ENCODE assay signal across 8 mouse cellular contexts in genomic region chr12:105705799-105706487, GRCm38 (mm10). TPM values are rescaled to one million over a fixed set of nuclear protein-coding genes. Genes with fewer than 3 reads are reported as not detected.
DNase-seq lines count a peak whose midpoint lies in the region; ATAC-seq and TF ChIP-seq lines count a peak whose summit lies in the region.

Gene Ak7 (plus strand): TSS chr12:105705976.

- no peak within 1 kb of the TSS; the same call in 1 of the 2 replicates for H3K4me2 ChIP-seq in CH12.LX (ENCODE audit: insufficient read depth, low read depth, poor library complexity, severe bottlenecking)
- peak within 1 kb of the TSS; percentile 31; the same call in 1 of the 2 replicates for H3K4me2 ChIP-seq in forebrain, embryonic 11.5 days (ENCODE audit: low read depth, low read length, severe bottlenecking)
- peak within 1 kb of the TSS; percentile 41 for H3K4me2 ChIP-seq in stomach, embryonic 16.5 days (ENCODE audit: low read depth, low read length)

- peak; percentile 78 for ATAC-seq in forebrain, embryonic 11.5 days (replicated peaks; ENCODE audit: low FRiP score)
- peak; percentile 93 for ATAC-seq in stomach, embryonic 16.5 days (ENCODE audit: insufficient read depth, low FRiP score)

- TF ChIP-seq POLR2A in CH12.LX (IDR thresholded peaks at IDR 0.05; ENCODE audit: low read depth, low read length): no peak

- peak; percentile 51 for DNase-seq in CH12.LX (ENCODE audit: extremely low read depth)
- DNase-seq in adrenal gland, adult (ENCODE audit: inconsistent age in 2 of 2, low spot score in 1 of 2): peak; percentile 84 to 91
- DNase-seq in forebrain, embryonic 11.5 days (ENCODE audit: low spot score): peak; percentile 87
- peak; percentile 29 to 32 for DNase-seq in heart, postnatal 36 days
- DNase-seq in limb, embryonic 10.5 days (ENCODE audit: low spot score): peak; percentile 89
- peak; percentile 84 for DNase-seq in mesoderm, embryonic 11.5 days (ENCODE audit: low read depth, low spot score)
- no peak for DNase-seq in left cerebral cortex, postnatal 36 days (ENCODE audit: low spot score in 2 of 2)

- intact Hi-C loops in heart, postnatal 36 days (cut with DNase I): no loop called here
- intact Hi-C loops in left cerebral cortex, postnatal 36 days (cut with DNase I): no loop called here

- WGBS in forebrain, embryonic 11.5 days: 9% methylated on average over 22 of the region's 22 CpGs
- WGBS in limb, embryonic 10.5 days: 10% methylated on average over 22 of the region's 22 CpGs
- 11% methylated on average over 22 of the region's 22 CpGs for WGBS in stomach, embryonic 16.5 days

- in situ Hi-C loops in CH12.LX (cut with MboI; ENCODE audit: low pct_ligation_motif_present, low pct_unique_long_range_greater_than_20kb, low sequenced_read_pairs): no loop called here

- H3K79me2 ChIP-seq in CH12.LX (replicated peaks; ENCODE audit: control insufficient read depth, extremely low read depth, insufficient read depth, poor library complexity, severe bottlenecking): no peaks in the 10 kb centered on the region

- TF ChIP-seq EP300 in CH12.LX (IDR thresholded peaks at IDR 0.05; ENCODE audit: low read length): no peak

- H3K9me3 ChIP-seq in CH12.LX (replicated peaks; ENCODE audit: low read length): no peaks in the 10 kb centered on the region
- no peaks in the 10 kb centered on the region for H3K9me3 ChIP-seq in forebrain, embryonic 11.5 days (ENCODE audit: control insufficient read depth, low read length)
- H3K9me3 ChIP-seq in limb, embryonic 10.5 days (replicated peaks): no peaks in the 10 kb centered on the region
- no peaks in the 10 kb centered on the region for H3K9me3 ChIP-seq in stomach, embryonic 16.5 days (replicated peaks; ENCODE audit: control insufficient read depth, low read length)

- no peak for TF ChIP-seq RAD21 in CH12.LX (IDR thresholded peaks at IDR 0.05; ENCODE audit: low read depth, low read length)

- no peak for TF ChIP-seq CTCF in CH12.LX (conservative IDR thresholded peaks at IDR 0.05 in 1 of 2, IDR thresholded peaks at IDR 0.05 in 1 of 2; ENCODE audit: low read depth in 2 of 2, low read length in 2 of 2)

- H3K36me3 ChIP-seq in CH12.LX (replicated peaks in 1 of 2; ENCODE audit: control insufficient read depth in 1 of 2, insufficient read depth in 1 of 2, low read length in 1 of 2): peaks cover under 1 to 10% of the 10 kb centered on the region in 2 experiments
- no peaks in the 10 kb centered on the region; the same call in 1 of the 2 replicates for H3K36me3 ChIP-seq in forebrain, embryonic 11.5 days (ENCODE audit: control insufficient read depth, insufficient read depth, low read length)
- peaks cover 14% of the 10 kb centered on the region for H3K36me3 ChIP-seq in limb, embryonic 10.5 days
- H3K36me3 ChIP-seq in stomach, embryonic 16.5 days (ENCODE audit: control insufficient read depth, insufficient read depth, low read length): no peaks in the 10 kb centered on the region

- no peak within 1 kb of the TSS for H3K4me3 ChIP-seq in CH12.LX (replicated peaks in 1 of 3; ENCODE audit: low read depth in 2 of 3, low read length in 2 of 3, poor library complexity in 1 of 3)
- H3K4me3 ChIP-seq in forebrain, embryonic 11.5 days (ENCODE audit: low read depth, low read length): no peak within 1 kb of the TSS
- peak within 1 kb of the TSS; percentile 27 for H3K4me3 ChIP-seq in limb, embryonic 10.5 days
- no peak within 1 kb of the TSS for H3K4me3 ChIP-seq in stomach, embryonic 16.5 days (replicated peaks; ENCODE audit: low read length)

- no peak within 1 kb of the TSS for H3K9ac ChIP-seq in CH12.LX (ENCODE audit: insufficient read depth, low read depth)
- H3K9ac ChIP-seq in forebrain, embryonic 11.5 days (ENCODE audit: low read length): no peak within 1 kb of the TSS
- no peak within 1 kb of the TSS for H3K9ac ChIP-seq in stomach, embryonic 16.5 days (ENCODE audit: low read length)

- no peak within 1 kb of the TSS for H3K27ac ChIP-seq in CH12.LX (ENCODE audit: insufficient read depth, low read depth)
- no peak within 1 kb of the TSS for H3K27ac ChIP-seq in forebrain, embryonic 11.5 days (ENCODE audit: low read depth, low read length)
- H3K27ac ChIP-seq in limb, embryonic 10.5 days: no peak within 1 kb of the TSS
- no peak within 1 kb of the TSS for H3K27ac ChIP-seq in stomach, embryonic 16.5 days (ENCODE audit: low read length)

- H3K4me1 ChIP-seq in CH12.LX (ENCODE audit: control insufficient read depth in 1 of 2, insufficient read depth in 2 of 2): peaks cover 5% of the 10 kb centered on the region in 2 experiments; a peak in 2 of 4 replicates
- H3K4me1 ChIP-seq in forebrain, embryonic 11.5 days (replicated peaks; ENCODE audit: control insufficient read depth, insufficient read depth, low read length): peaks cover 5% of the 10 kb centered on the region
- H3K4me1 ChIP-seq in limb, embryonic 10.5 days: peaks cover 15% of the 10 kb centered on the region
- H3K4me1 ChIP-seq in stomach, embryonic 16.5 days (ENCODE audit: control insufficient read depth, insufficient read depth, low read length): peaks cover 8% of the 10 kb centered on the region

- dilution Hi-C loops in CH12.LX (cut with MboI; ENCODE audit: extremely low pct_ligation_motif_present, extremely low pct_unique_long_range_greater_than_20kb, low sequenced_read_pairs): no loop called here

- no peaks in the 10 kb centered on the region for H3K27me3 ChIP-seq in CH12.LX (replicated peaks)
- H3K27me3 ChIP-seq in forebrain, embryonic 11.5 days (ENCODE audit: control insufficient read depth, insufficient read depth, low read length): no peaks in the 10 kb centered on the region
- H3K27me3 ChIP-seq in limb, embryonic 10.5 days (ENCODE audit: low read depth, poor library complexity, severe bottlenecking): no peaks in the 10 kb centered on the region
- no peaks in the 10 kb centered on the region for H3K27me3 ChIP-seq in stomach, embryonic 16.5 days (ENCODE audit: control insufficient read depth, insufficient read depth, low read length)

TF ChIP-seq in CH12.LX, 34 proteins besides CTCF, POLR2A, EP300 and RAD21:
- no peak for TF ChIP-seq UBTF (IDR thresholded peaks at IDR 0.05; ENCODE audit: low read depth, low read length)
- no peak for TF ChIP-seq CHD2 (IDR thresholded peaks at IDR 0.05; ENCODE audit: low read length)
- no peak for TF ChIP-seq ZNF384 (IDR thresholded peaks at IDR 0.05; ENCODE audit: low read depth, low read length)
- TF ChIP-seq NRF1 (IDR thresholded peaks at IDR 0.05; ENCODE audit: low read depth, low read length): no peak
- no peak for TF ChIP-seq MEF2A (IDR thresholded peaks at IDR 0.05; ENCODE audit: borderline replicate concordance, low read depth, low read length)
- no peak for TF ChIP-seq ELF1 (IDR thresholded peaks at IDR 0.05; ENCODE audit: low read depth, low read length)
- no peak for TF ChIP-seq E2F4 (IDR thresholded peaks at IDR 0.05; ENCODE audit: insufficient replicate concordance, low read depth, low read length)
- no peak for TF ChIP-seq BHLHE40 (IDR thresholded peaks at IDR 0.05; ENCODE audit: low read depth, low read length)
- no peak for TF ChIP-seq PAX5 (IDR thresholded peaks at IDR 0.05; ENCODE audit: low read length)
- TF ChIP-seq SIN3A (IDR thresholded peaks at IDR 0.05; ENCODE audit: low read length): no peak
- no peak for TF ChIP-seq MXI1 (IDR thresholded peaks at IDR 0.05; ENCODE audit: low read depth, low read length)
- TF ChIP-seq SMC3 (IDR thresholded peaks at IDR 0.05; ENCODE audit: low read depth, low read length): no peak

RNA-seq across cellular contexts. Expression of gene Ak7, which starts in this region (rescaled TPM):
- total RNA-seq in CH12.LX (2012; rRNA removed) (0.13 and 0.38 TPM in 2 replicates), CH12.LX (2014; rRNA removed) (0.11 and 0.24 TPM in 2 replicates)
- polyA plus RNA-seq in CH12.LX (2012; ENCODE audit: insufficient read length, low read depth): 0.46 and 0.51 TPM in 2 replicates
- polyA plus RNA-seq in forebrain, embryonic 11.5 days (2014; fragmentation: Nextera tagmentation; extraction: Ambion mirVana): 0.13 TPM in 2 replicates
- total RNA-seq in heart, postnatal 36 days (2021): not detected
- polyA plus RNA-seq in limb, embryonic 10.5 days (2016; fragmentation: Nextera tagmentation; extraction: Ambion mirVana): 0.05 and 0.09 TPM in 2 replicates
- 0.32 and 0.49 TPM in 2 replicates for polyA plus RNA-seq in stomach, embryonic 16.5 days (2015; fragmentation: Nextera tagmentation; extraction: Ambion mirVana)
- total RNA-seq in left cerebral cortex, postnatal 36 days (2021): under 1 TPM; 0.41 to 0.62 TPM

Comparison
In these comparisons a context has a peak if more than half of its experiments do, and no peak if none do; other contexts are left out.
1. Peak in DNase-seq in CH12.LX; RNA of the gene not detected or under 1 TPM.
2. Peak in DNase-seq, ATAC-seq and H3K4me2 ChIP-seq in forebrain, embryonic 11.5 days; RNA of the gene not detected or under 1 TPM.
3. Peak in DNase-seq in heart, postnatal 36 days; RNA of the gene not detected or under 1 TPM.
4. Peak in DNase-seq and H3K4me3 ChIP-seq in limb, embryonic 10.5 days; RNA of the gene not detected or under 1 TPM.
5. Peak in ATAC-seq and H3K4me2 ChIP-seq in stomach, embryonic 16.5 days; RNA of the gene not detected or under 1 TPM.
6. DNase-seq: peak in adrenal gland, adult (2 of 2) and mesoderm, embryonic 11.5 days (single experiment); none in left cerebral cortex, postnatal 36 days (0 of 2).